Mouse (Mus musculus): ENCODE measurements around the gene Eid2. TPM values are rescaled to one million over a fixed set of nuclear protein-coding genes. Genes with fewer than 3 reads are reported as not detected.

Gene Eid2
- polyA plus RNA-seq, 1 experiment from 2014 or later: 2.5 TPM

Other genes with a start within 250 kb of the Eid2 start
- 340 and 343 TPM in 2 replicates for gene Psmc4, start 217.8 kb upstream of the Eid2 start, polyA plus RNA-seq (2015; fragmentation: Nextera tagmentation; extraction: Ambion mirVana)
- gene Fcgbp, start 196.6 kb upstream of the Eid2 start, polyA plus RNA-seq (2015; fragmentation: Nextera tagmentation; extraction: Ambion mirVana): 0.37 and 0.74 TPM in 2 replicates
- gene 9530053A07Rik, start 138.4 kb upstream of the Eid2 start, polyA plus RNA-seq (2015; fragmentation: Nextera tagmentation; extraction: Ambion mirVana): 0.03 TPM in 1 of 2 replicates, not detected in the other
- gene Fbl, start 98.2 kb upstream of the Eid2 start, polyA plus RNA-seq (2015; fragmentation: Nextera tagmentation; extraction: Ambion mirVana): 142 and 151 TPM in 2 replicates
- 15.0 and 16.0 TPM in 2 replicates for gene Dyrk1b, start 88.4 kb upstream of the Eid2 start, polyA plus RNA-seq (2015; fragmentation: Nextera tagmentation; extraction: Ambion mirVana)
- gene Eid2b, start 9.9 kb downstream of the Eid2 start, polyA plus RNA-seq (2015; fragmentation: Nextera tagmentation; extraction: Ambion mirVana): 16.6 TPM in 2 replicates
- 0.20 and 0.48 TPM in 2 replicates for gene Selenov, start 23.3 kb downstream of the Eid2 start, polyA plus RNA-seq (2015; fragmentation: Nextera tagmentation; extraction: Ambion mirVana)
- gene Dll3, start 34.4 kb downstream of the Eid2 start, polyA plus RNA-seq (2015; fragmentation: Nextera tagmentation; extraction: Ambion mirVana): 1.3 and 1.4 TPM in 2 replicates
- 144 and 146 TPM in 2 replicates for gene Timm50, start 44.2 kb downstream of the Eid2 start, polyA plus RNA-seq (2015; fragmentation: Nextera tagmentation; extraction: Ambion mirVana)
- gene Supt5, start 70.9 kb downstream of the Eid2 start, polyA plus RNA-seq (2015; fragmentation: Nextera tagmentation; extraction: Ambion mirVana): 98.8 and 106 TPM in 2 replicates
- gene Rps16, start 82.8 kb downstream of the Eid2 start, polyA plus RNA-seq (2015; fragmentation: Nextera tagmentation; extraction: Ambion mirVana): 908 and 932 TPM in 2 replicates
- 89.5 and 98.3 TPM in 2 replicates for gene Plekhg2, start 104.7 kb downstream of the Eid2 start, polyA plus RNA-seq (2015; fragmentation: Nextera tagmentation; extraction: Ambion mirVana)
- gene Zfp36, start 112.4 kb downstream of the Eid2 start, polyA plus RNA-seq (2015; fragmentation: Nextera tagmentation; extraction: Ambion mirVana): 8.9 and 10.3 TPM in 2 replicates
- 47.9 and 55.0 TPM in 2 replicates for gene Med29, start 124.8 kb downstream of the Eid2 start, polyA plus RNA-seq (2015; fragmentation: Nextera tagmentation; extraction: Ambion mirVana)
- 77.9 and 89.5 TPM in 2 replicates for gene Paf1, start 125.1 kb downstream of the Eid2 start, polyA plus RNA-seq (2015; fragmentation: Nextera tagmentation; extraction: Ambion mirVana)
- 7.8 and 8.6 TPM in 2 replicates for gene Gmfg, start 169.6 kb downstream of the Eid2 start, polyA plus RNA-seq (2015; fragmentation: Nextera tagmentation; extraction: Ambion mirVana)
- gene Lrfn1, start 184.1 kb downstream of the Eid2 start, polyA plus RNA-seq (2015; fragmentation: Nextera tagmentation; extraction: Ambion mirVana): 4.1 and 5.0 TPM in 2 replicates
- not detected in 2 replicates for gene Ifnl2, start 242.6 kb downstream of the Eid2 start, polyA plus RNA-seq (2015; fragmentation: Nextera tagmentation; extraction: Ambion mirVana)

Data from limb, embryonic 13.5 days (tissue).